Mouse (Mus musculus): ENCODE measurements around the gene Metrnl. TPM values are rescaled to one million over a fixed set of nuclear protein-coding genes. Genes with fewer than 3 reads are reported as not detected.
"Not testable (repeated sequence)": the region's sequence is repeated elsewhere in the genome, so short reads cannot be mapped to it uniquely, and the experiment has no call there.

The Metrnl gene
- polyA plus RNA-seq, 1 experiment: 5.5 TPM

DNA sequence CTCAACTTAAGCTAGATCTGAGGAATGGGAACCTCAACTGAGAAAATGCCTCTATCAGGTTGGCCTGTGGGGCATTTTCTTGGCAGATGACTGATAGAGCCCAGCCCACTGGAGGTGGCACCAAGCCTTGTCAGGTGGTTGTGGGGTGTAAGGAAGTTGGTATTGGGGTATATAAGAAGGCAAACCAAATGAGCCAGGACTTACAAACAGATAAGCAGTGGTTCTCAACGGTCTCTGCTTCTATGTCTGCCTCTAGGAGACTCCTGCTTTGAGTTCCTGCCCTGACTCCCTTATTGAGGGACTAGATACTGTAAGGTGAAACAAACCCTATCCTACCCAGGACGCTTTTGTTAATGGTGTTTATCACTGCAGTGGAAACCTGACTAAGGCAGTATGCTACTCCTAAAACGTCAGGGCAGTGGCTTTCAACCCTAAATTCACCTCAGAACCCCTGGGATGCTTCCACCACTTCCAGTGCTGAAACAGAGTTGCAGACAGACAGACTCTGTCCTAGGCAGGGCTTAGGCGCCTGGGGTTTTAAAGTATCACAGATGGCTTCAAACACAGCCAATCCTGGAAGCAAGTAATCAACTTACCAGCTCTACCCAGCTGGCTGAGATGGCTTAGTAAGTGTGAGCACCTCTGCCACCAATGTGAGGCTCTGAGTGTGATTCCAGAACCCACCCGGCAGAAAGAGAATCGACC, 45.4 kb upstream of the Metrnl start:
- WGBS: 54% methylated on average over 6 of the region's 6 CpGs
- H3K4me3 ChIP-seq (replicated peaks; ENCODE audit: control insufficient read depth, low read depth, low read length): no peak overlapping the region
- TF ChIP-seq POLR2A (IDR thresholded peaks at IDR 0.05; ENCODE audit: borderline replicate concordance, control insufficient read depth, low read depth, low read length) (no peak), CTCF (IDR thresholded peaks at IDR 0.05; ENCODE audit: control insufficient read depth, insufficient read depth, low read length) (no peak)
- peaks cover 3% of the 10 kb centered on the region; the same call in 1 of the 2 replicates for H3K4me1 ChIP-seq (ENCODE audit: control insufficient read depth, insufficient read depth, low read length)
- no peak overlapping the region for H3K27ac ChIP-seq (ENCODE audit: control insufficient read depth, insufficient read depth, low read depth, low read length, poor library complexity)

DNA sequence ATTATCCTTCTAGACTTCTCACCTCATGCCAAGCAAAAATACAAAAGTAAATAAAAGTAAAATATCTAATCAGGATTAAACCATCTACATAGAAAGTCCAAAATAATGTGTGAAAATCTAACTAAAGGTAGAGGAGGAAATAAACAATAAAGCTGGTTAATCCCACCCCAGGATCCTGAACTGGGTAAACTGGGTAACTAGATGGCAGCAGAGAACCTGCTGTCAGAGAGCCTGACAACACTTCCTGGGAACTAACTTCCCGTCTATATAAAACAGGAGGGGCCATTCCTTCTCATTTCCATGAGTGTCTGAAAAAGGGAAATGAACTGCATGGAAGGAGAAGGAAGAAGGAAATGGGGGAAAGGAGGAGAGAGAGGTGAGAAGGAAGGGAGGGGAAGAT, 43.2 kb upstream of the Metrnl start:
- H3K4me1 ChIP-seq (ENCODE audit: control insufficient read depth, insufficient read depth, low read length): peaks cover 3% of the 10 kb centered on the region; the same call in 1 of the 2 replicates
- no peak overlapping the region for H3K27ac ChIP-seq (ENCODE audit: control insufficient read depth, insufficient read depth, low read depth, low read length, poor library complexity)
- H3K4me3 ChIP-seq (replicated peaks; ENCODE audit: control insufficient read depth, low read depth, low read length): no peak overlapping the region
- WGBS: 16% methylated on average over 1 of the region's 1 CpGs
- TF ChIP-seq CTCF (IDR thresholded peaks at IDR 0.05; ENCODE audit: control insufficient read depth, insufficient read depth, low read length): no peak
- no peak for TF ChIP-seq POLR2A (IDR thresholded peaks at IDR 0.05; ENCODE audit: borderline replicate concordance, control insufficient read depth, low read depth, low read length)

DNA sequence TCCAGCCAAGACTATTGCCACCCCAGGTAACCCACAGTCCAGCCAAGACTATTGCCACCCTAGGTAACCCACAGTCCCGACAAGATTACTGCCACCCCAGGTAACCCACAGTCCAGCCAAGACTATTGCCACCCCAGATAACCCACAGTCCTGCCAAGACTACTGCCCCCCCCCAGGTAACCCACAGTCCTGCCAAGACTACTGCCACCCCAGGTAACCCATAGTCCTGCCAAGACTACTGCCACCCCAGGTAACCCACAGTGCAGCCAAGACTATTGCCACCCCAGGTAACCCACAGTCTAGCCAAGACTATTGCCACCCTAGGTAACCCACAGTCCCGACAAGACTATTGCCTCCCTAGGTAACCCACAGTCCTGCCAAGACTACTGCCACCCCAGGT, 40.7 kb upstream of the Metrnl start:
- H3K4me1 ChIP-seq (ENCODE audit: control insufficient read depth, insufficient read depth, low read length); H3K4me3 ChIP-seq (replicated peaks; ENCODE audit: control insufficient read depth, low read depth, low read length); H3K27ac ChIP-seq (ENCODE audit: control insufficient read depth, insufficient read depth, low read depth, low read length, poor library complexity): not testable (repeated sequence)
- WGBS: 78% methylated on average over 2 of the region's 2 CpGs

DNA sequence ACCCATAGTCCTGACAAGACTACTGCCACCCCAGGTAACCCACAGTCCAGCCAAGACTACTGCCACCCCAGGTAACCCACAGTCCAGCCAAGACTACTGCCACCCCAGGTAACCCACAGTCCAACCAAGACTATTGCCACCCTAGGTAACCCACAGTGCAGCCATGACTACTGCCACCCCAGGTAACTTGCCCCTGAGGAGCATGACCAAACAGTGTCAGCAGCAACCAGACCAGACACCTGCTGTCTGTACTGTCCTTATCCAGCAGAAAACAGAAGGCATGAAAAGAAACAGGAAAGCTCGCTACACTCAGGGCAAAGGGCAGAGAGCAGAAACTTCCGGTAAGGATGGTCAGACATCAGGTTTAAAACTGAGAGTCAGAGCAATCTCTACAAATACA, 40.2 kb upstream of the Metrnl start:
- WGBS: 90% methylated on average over 2 of the region's 2 CpGs
- TF ChIP-seq CTCF (IDR thresholded peaks at IDR 0.05; ENCODE audit: control insufficient read depth, insufficient read depth, low read length) (no peak), POLR2A (IDR thresholded peaks at IDR 0.05; ENCODE audit: borderline replicate concordance, control insufficient read depth, low read depth, low read length) (no peak)
- Histone ChIP-seq H3K4me1 (ENCODE audit: control insufficient read depth, insufficient read depth, low read length) (no peaks in the 10 kb centered on the region), H3K4me3 (replicated peaks; ENCODE audit: control insufficient read depth, low read depth, low read length) (no peak overlapping the region), H3K27ac (ENCODE audit: control insufficient read depth, insufficient read depth, low read depth, low read length, poor library complexity) (no peak overlapping the region)

DNA sequence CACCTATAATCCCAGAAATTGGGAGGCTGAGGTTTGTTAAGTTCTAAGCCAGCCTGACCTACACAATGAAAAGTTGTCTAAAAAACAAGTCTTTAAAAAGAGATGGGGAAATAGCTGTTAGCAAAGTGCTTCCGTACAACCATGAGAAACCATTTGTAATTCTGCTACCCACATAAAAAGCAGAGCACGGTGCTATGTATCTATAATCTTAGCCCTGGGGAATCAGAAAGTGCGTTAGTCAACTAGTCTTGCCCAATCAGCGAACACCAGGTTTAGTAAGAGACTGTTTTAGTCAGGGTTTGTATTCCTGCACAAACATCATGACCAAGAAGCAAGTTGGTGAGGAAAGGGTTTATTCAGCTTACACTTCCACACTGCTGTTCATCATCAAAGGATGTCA, 33.8 kb upstream of the Metrnl start:
- no peaks in the 10 kb centered on the region for H3K4me1 ChIP-seq (ENCODE audit: control insufficient read depth, insufficient read depth, low read length)
- no peak for TF ChIP-seq POLR2A (IDR thresholded peaks at IDR 0.05; ENCODE audit: borderline replicate concordance, control insufficient read depth, low read depth, low read length)
- TF ChIP-seq CTCF (IDR thresholded peaks at IDR 0.05; ENCODE audit: control insufficient read depth, insufficient read depth, low read length): no peak
- 59% methylated on average over 4 of the region's 4 CpGs for WGBS
- no peak overlapping the region for H3K4me3 ChIP-seq (replicated peaks; ENCODE audit: control insufficient read depth, low read depth, low read length)
- H3K27ac ChIP-seq (ENCODE audit: control insufficient read depth, insufficient read depth, low read depth, low read length, poor library complexity): no peak overlapping the region

DNA sequence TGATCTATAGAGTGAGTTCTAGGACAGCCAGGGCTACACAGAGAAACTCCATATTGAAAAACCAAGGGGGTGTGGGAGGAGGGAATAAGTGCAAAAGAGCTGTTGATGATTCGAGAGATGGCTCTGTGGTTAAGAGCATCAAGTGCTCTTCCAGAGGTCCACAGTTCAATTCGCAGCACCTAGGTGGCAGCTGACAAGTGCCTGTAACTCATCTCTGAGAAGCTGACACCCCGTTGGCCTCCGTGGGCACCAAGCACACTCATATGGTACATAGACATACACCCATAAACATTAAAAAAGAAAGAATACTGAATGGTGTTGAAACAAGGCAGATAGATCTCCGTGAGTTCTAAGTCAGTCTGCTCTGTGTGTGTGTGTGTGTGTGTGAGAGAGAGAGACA, 32.6 kb upstream of the Metrnl start:
- TF ChIP-seq CTCF (IDR thresholded peaks at IDR 0.05; ENCODE audit: control insufficient read depth, insufficient read depth, low read length): no peak
- TF ChIP-seq POLR2A (IDR thresholded peaks at IDR 0.05; ENCODE audit: borderline replicate concordance, control insufficient read depth, low read depth, low read length): no peak
- H3K27ac ChIP-seq (ENCODE audit: control insufficient read depth, insufficient read depth, low read depth, low read length, poor library complexity): no peak overlapping the region
- no peak overlapping the region for H3K4me3 ChIP-seq (replicated peaks; ENCODE audit: control insufficient read depth, low read depth, low read length)
- H3K4me1 ChIP-seq (ENCODE audit: control insufficient read depth, insufficient read depth, low read length): peaks cover 2% of the 10 kb centered on the region; the same call in 1 of the 2 replicates
- 81% methylated on average over 5 of the region's 5 CpGs for WGBS

DNA sequence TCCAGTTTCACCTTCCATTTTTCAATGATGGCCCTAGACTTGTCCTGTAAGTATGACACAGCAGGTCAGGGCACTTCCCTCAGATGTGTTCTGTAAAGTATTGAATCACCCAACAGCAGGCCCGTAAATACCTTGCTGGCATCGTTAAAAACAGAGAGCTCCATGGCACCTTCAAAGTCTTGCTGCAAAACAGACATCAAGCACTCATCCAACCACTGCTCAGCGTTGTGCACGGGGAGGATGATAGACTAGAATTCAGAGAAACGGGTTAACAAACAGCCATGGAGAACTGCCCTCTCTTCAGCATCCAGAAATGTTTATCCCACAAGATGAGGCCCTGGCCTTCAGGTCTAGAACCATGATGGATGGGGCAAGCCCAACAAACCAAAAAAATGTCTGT, 30.4 kb upstream of the Metrnl start:
- Histone ChIP-seq H3K27ac (ENCODE audit: control insufficient read depth, insufficient read depth, low read depth, low read length, poor library complexity) (no peak overlapping the region), H3K4me3 (replicated peaks; ENCODE audit: control insufficient read depth, low read depth, low read length) (no peak overlapping the region), H3K4me1 (ENCODE audit: control insufficient read depth, insufficient read depth, low read length) (peaks cover 2% of the 10 kb centered on the region; the same call in 1 of the 2 replicates)
- no peak for TF ChIP-seq CTCF (IDR thresholded peaks at IDR 0.05; ENCODE audit: control insufficient read depth, insufficient read depth, low read length)
- TF ChIP-seq POLR2A (IDR thresholded peaks at IDR 0.05; ENCODE audit: borderline replicate concordance, control insufficient read depth, low read depth, low read length): no peak
- 90% methylated on average over 5 of the region's 5 CpGs for WGBS

DNA sequence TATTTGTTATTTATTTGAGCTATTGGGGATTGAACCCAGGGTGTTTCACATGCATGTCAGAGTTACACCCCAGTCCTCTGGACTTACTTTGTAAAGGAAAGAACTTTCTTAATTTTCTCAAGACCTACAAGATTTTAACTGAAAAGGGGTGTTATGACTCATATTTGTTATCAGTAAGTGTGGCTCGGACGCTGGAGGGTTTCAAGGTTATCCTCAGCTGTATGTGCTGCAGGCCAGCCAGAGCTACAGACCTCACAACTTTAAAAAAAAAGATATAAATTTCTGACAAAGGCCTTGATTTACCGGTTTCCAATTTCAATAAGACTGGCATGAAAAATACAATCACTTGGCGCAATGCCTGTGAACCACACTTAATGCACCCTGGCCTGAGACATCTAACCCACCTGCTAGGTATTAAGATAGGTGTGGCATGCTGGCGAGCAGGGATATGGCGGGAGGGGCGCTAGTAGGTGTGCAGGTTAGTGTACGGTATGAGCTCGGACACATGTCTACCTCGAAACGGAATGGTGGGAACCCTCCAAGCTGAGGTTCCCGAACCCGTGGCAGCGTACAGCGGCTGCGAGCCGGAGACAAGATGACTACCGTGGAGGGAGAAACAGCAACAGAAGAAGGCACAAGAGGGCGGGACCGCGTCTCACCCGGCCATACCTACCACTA, 28.9 kb upstream of the Metrnl start:
- no peak for TF ChIP-seq POLR2A (IDR thresholded peaks at IDR 0.05; ENCODE audit: borderline replicate concordance, control insufficient read depth, low read depth, low read length)
- TF ChIP-seq CTCF (IDR thresholded peaks at IDR 0.05; ENCODE audit: control insufficient read depth, insufficient read depth, low read length): no peak
- peaks cover 2% of the 10 kb centered on the region; the same call in 1 of the 2 replicates for H3K4me1 ChIP-seq (ENCODE audit: control insufficient read depth, insufficient read depth, low read length)
- peak overlapping the region; percentile 74 for H3K4me3 ChIP-seq (replicated peaks; ENCODE audit: control insufficient read depth, low read depth, low read length)
- under 1% methylated on average over 22 of the region's 22 CpGs for WGBS
- peak overlapping the region; percentile 65 for H3K27ac ChIP-seq (ENCODE audit: control insufficient read depth, insufficient read depth, low read depth, low read length, poor library complexity)

Measured in bone marrow, adult 2 months (tissue).